Mouse (Mus musculus) cerebellum, adult 2 months (tissue): ENCODE measurements at regions not wholly inside any gene's neighbourhood (a gene's known extent, or its start where the extent isn't known, plus 50 kb on each side); places are given as distances from the start of the nearest gene placed in this dataset.

Experiments
- CTCF ChIP-seq: fragments of 200-500 bp; IDR thresholded peaks from 2 replicates; pipeline ENCODE4 v1.5.1; 2011; ENCODE audit warnings: low read depth, mild to moderate bottlenecking, control low read depth, low read length, moderate library complexity, borderline replicate concordance; ENCODE audit not compliant: insufficient read depth
- POLR2A ChIP-seq: fragments of 200-500 bp; IDR thresholded peaks from 2 replicates; pipeline ENCODE4 v1.6.1; 2011; ENCODE audit warnings: low read length, control low read depth, borderline replicate concordance; ENCODE audit not compliant: insufficient read depth

DNA sequence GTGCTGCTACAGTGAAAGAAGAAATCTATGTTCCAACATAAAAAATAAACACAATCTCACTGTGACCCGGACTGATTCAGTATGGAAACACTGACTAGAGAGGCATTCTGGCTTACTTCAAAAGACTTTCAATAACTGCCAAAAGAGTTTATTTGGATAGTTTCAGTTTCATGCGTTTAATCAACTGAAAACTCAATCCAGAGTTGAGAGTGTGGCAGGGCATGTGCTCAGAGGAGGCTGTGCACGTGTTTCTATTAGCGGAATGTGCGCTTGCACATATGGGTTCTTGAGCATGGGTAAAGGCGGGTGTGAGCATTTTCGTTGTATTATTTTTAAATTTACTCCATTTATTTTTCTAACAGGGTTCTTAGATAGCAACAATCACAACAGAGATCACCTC lies 245.2 kb upstream of the Meox2 start:
- TF ChIP-seq CTCF (no peak), POLR2A (no peak)
